Mouse (Mus musculus) left cerebral cortex, postnatal 36 days (tissue): ENCODE measurements around the gene Set. TPM values are rescaled to one million over a fixed set of nuclear protein-coding genes. Genes with fewer than 3 reads are reported as not detected.
"Not testable (repeated sequence)": the region's sequence is repeated elsewhere in the genome, so short reads cannot be mapped to it uniquely, and the experiment has no call there.

Experiments
- DNase-seq, 2 experiments: peaks; one replicate each; pipeline ENCODE4 v3.0.0; 2021 to 2022; ENCODE audit warnings: low spot score in 2 of 2, mixed read lengths in 1 of 2
- intact Hi-C: fragments of 180-260 bp; cut with DNase I; formaldehyde crosslinking; loops from one replicate; pipeline ENCODE4 v1.15.1; 2025
- total RNA-seq, 2 experiments: library from RNA; stranded (reverse); gene quantifications; 2 replicates each; pipeline ENCODE4 v1.2.3; 2021

Gene Set
- 100 to 1,000 TPM; 180 to 185 TPM for total RNA-seq

DNA sequence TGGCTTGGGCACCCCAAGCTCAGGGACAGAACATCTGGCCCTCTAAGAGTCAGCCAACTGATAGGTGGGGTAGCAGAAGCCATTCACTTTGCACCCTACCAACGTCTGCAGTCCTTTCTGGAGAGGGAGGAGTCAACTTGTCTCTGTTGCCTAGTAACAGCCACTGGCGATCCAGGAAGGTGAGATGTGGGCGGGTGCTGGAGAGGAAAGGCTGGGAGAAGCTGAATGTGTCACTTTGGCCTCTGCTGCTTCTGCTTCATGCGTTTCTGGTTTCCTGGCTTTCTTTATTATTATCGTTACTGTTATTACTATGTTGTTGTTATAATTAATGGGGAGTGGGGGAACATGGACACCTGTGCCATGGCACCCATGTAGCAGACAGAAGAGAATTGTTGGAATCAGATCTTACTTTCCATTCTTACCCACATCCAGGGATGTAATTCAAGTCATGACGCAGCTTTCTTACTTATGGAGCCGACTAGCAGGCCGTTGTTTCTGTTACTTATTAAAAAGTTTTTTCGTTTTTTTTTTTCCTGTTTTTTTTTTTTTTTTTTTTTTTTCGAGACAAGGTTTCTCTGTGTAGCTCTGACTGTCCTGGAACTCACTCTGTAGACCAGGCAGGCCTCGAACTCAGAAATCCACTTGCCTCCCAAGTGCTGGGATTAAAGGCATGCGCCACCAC is at the start of gene Set:
Set (plus strand) TSS at position 156 of the 682 bp plus-strand sequence.
- intact Hi-C loops = no loop called here
- no peak for DNase-seq

DNA sequence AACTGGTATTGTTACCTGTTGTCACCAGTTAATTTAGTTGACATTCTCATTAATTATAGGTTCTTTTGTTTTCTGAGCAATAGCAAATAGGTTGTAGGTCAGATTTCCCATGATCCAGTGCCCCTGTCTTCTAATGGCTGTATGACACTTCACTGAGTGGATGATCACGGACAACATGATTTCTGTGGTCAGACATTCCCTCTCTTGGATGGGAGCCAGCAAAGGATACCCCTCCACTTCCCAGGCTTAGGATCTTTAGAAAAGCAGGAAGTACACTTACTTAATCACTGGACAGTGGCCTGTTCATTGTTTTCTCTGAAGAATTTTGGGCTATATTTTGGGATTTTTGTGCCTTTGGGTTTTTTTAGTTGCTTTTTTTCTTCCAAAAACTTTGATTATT is 48.1 kb upstream of the Set start:
- intact Hi-C loops = no loop called here
- DNase-seq = no peak

DNA sequence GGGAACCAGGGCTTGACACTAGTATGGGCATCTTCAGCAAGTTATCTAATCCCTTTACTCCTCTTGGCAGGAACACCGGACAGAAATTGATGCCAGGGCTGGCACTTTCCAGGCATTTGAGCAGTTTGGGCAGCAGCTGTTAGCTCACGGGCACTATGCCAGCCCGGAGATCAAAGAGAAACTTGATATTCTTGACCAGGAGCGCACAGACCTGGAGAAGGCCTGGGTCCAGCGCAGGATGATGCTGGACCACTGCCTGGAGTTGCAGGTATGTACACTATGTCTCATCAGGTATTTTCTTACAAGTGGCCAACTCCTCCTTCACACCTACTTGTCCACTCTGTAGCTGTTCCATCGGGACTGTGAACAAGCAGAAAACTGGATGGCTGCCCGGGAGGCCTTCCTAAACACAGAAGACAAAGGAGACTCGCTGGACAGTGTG is 46.3 kb upstream of the Set start:
- DNase-seq = no peak
- intact Hi-C loops = no loop called here

DNA sequence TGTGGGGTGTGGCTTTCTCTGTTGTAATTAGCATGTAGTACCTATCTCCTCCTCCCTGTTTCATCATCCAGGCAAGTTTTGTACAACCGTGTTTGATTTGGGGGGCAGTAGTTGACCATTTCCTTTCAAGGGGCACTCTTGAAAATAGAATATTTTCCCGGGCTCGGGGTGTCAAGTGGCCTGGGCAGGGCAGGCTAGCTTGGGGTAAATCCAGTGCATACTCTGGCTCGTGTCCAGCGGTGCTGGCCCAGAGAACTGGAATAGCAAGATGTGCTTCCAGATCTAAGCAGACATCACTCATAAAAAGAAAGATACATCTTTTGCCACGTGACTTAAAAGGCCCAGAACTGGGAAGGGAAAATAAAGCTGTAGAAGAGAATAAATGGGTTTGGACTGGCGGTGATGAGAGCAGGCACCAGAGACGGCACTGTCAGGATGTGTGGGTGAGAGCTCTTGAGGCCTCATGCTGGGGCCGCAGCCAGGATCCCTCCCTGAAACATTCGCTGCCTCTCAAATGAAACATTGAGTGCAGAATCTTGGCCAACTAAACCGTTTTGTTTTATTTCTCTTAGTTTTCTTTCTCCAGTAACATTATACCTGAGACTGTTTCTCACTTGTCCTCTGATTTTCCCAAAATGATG is 42.7 kb upstream of the Set start:
- DNase-seq = peak in 1 of 2 experiments; percentile 38
- intact Hi-C loops = no loop called here

DNA sequence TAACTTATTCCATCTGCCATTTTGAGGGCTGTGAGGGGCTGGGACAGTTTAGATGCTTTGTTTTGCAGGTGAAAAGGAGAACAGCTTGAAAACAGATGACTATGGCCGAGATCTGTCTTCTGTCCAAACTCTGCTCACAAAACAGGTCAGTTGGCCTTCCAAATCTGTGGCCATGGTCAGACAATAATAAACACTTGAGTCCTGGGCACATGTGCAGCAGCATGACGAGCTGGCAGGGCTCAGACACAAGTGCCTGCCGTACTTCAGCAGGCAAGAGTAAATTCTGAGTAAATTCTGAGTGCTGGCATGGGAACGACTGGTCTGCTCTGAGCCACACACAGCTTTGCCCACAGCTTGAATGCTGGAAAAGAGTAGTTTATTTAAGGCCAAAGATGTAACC is 31.7 kb upstream of the Set start:
- DNase-seq = no peak
- intact Hi-C loops = no loop called here

DNA sequence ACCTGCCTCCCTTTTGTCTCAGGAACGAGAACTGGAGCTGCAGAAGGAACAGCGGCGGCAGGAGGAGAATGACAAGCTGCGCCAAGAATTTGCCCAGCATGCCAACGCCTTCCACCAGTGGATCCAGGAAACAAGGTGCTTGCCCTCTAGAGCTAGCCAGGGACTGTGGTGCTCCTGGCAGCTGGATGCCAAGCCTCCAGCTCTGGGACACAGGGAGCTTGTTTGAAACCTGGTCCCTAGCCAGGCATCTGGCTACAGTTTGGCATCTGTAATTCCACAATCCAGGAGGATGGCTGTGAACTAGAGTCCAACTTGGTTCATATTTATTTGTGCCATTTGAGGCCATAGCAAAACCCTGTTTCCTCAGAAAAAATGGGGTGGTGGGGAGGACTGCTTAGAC is 30.2 kb upstream of the Set start:
- intact Hi-C loops = no loop called here
- no peak for DNase-seq

DNA sequence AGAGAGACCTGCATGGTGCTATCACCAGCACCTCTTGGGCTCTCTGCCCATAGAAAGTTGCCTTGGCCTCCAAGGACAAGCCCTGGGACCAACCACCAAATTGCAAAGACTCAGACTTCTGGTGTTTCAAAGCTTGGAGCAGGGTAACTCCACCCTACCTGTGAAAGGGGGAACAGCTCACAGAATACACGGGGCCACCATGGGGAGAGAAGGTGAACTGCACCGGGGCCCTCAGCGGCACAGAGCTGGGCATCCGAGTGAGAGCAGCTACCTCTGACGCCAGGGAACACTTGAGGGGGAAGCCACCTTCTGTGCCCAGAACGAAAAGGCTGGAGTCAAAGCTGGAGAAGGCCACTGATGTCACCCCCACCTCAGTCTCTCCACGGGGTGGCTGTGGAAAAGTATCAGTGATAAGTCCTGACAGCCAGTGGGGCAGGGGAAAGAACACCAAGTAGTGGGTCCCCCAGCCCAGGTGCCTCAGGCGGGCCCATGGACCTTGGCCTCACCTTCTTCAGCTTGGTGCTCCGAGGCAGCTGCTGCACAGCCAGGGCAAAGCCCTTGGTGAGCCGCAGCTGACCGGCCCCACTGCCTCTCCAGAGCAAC is 24.8 kb upstream of the Set start:
- intact Hi-C loops = no loop called here
- DNase-seq = no peak

DNA sequence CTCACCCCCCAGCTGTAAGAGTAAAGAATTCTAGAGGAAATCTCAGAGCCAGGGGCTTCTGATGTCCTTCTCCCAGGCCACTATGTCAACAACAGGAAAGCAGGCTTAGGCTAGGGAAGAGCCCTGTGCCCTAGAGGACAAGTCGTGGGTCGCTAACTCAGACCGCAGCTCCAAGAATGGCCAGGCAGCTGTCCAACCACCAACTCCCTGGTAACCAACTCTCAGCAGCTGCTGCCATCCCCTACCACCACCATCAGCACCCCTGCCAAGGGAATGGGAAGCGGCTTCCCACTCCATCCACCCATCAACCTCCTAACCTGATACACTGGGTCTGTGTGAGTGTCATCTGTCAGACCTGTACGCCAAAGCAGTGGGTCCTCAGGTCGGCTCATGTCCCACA is 24.2 kb upstream of the Set start:
- intact Hi-C loops = no loop called here
- no peak for DNase-seq

DNA sequence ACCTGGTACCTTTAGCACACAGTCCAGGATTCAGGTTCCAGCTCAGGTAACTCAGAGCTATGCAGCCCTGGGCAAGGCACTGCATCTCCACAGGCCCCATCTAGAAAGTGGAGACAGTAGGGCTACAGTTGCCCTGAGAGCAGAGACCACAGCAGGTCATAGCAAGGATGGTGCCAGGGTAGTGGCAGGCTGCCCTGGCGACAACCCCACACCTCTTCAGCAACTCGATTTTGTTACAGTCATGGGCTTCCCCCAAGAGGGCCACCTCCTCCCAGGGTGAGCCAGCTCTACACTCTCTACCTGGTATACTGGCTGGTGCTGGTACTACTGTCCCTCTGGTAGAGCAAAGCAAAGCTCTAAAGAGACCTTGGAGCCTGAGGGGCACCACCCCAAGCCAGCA is 19.4 kb upstream of the Set start:
- intact Hi-C loops = no loop called here
- DNase-seq = no peak

DNA sequence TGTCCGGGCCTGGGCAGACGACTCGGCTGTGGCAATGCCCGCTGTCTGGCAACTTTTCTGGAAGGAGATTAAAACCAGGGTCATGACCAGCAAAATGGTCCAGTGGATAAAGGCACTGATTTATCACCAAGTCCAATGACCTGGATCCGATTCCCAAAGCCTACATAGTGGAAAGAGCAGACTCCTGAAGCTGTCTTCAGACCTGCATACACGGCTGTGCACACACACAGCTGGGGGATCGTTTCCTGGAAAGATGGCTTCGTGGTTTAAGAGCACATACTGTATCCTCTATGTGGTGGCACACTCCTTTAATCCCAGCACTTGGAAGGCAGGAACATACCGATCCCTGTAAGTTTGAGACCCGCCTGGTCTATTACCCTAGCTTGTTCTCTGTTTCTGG is 18.8 kb upstream of the Set start:
- DNase-seq = no peak
- intact Hi-C loops = no loop called here

DNA sequence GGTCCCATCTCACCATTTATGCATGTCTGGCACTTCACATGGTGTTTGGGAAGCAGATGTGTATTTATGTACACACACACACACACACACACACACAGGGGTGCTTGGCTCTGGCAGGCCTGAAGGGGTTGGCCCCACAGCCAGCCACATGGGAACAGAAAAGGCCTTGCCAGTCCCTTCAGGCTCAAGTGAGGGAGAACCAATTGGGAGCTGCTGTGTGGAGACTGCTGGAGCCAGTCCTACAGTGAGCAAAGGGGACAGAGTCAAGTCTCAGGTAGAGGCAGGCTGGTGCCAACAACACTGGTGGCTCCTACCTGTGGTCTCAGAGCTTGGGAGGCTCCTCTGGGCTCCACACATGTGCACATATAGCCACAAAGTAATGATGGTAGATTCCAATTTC is 17.5 kb upstream of the Set start:
- DNase-seq = no peak
- intact Hi-C loops = no loop called here

DNA sequence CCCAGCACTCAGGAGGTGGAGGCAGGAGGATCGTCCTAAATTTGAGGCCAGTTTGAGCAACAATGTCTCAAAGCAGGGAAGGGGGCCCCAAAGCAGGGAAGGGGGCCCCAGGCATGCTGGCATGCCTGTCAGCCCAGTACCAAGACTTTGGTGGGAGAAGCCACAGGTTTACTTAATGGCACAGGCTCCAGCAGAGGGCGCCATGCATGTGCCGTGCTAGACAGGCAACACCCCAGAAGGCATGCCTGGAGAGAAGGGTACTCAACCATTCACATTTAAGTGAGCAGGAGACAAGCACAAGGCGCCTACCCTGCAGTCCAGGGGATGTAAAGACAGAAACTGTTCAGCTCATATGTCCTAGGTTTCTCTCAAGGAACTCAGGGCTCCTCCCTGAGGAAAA is 14.7 kb upstream of the Set start:
- DNase-seq = peak; percentile 53 to 65
- intact Hi-C loops = no loop called here

DNA sequence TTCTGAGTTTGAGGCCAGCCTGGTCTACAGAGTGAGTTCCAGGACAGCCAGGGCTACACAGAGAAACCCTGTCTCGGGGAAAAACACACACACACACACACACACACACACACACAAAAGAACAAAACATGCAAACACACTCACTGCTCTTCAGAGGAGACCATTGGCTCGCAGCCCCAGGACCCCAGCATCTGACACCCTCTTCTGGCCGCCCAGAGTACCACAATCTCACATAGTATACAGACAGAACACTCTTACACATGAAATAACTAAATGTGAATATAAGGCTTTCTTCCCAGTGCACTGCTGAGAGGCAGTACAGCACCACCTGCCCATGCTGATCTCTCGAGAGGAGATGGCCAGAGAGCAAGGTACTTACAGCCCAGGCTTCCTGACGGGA is 12.6 kb upstream of the Set start:
- intact Hi-C loops = no loop called here

DNA sequence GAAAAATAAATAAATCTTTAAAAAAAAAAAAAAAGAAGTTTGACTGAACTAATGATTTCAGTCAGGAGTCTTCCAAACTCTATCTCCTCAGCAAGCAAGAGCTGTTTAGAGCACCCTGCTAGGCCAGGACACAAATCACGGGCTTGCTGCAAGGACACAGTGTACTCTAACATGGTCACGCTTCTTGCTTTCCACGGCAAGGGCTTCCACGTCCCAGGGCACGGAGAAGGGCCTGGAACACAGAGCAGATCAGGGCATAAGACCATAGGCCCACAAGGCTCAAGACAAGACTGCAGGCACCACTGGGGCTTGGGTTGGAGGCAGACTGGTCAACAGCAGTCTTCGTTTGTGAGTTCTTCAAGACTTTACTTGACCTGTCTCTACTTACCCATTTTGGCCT is 10.1 kb upstream of the Set start:
- no peak for DNase-seq
- intact Hi-C loops = no loop called here

More for the DNA sequence above, 12.6 kb upstream of the Set start:
- DNase-seq = no peak

DNA sequence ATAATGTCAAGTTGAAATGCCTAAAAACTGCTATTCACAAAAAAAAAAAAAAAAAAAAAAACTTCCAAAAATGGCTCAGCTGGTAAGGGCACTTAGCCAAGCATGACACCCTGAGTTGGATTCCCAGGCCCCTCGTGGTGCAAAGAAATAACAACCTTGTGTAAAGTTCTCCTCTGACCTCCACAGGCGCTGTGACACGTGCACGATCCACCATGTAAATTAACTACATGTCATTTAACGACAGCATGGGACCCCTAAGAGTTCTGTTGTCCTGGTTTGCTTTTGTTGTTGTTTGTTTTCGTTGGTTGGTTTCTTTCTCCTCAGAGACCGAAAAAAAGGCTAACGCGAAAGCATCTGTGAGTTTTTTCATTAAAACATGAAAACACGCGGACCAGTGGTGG is 9.1 kb upstream of the Set start:
- DNase-seq = no peak
- intact Hi-C loops = loop anchor here (1.0 kb wide), 1 partner anchor 18 kb away; no protein-coding TSS in a partner anchor

DNA sequence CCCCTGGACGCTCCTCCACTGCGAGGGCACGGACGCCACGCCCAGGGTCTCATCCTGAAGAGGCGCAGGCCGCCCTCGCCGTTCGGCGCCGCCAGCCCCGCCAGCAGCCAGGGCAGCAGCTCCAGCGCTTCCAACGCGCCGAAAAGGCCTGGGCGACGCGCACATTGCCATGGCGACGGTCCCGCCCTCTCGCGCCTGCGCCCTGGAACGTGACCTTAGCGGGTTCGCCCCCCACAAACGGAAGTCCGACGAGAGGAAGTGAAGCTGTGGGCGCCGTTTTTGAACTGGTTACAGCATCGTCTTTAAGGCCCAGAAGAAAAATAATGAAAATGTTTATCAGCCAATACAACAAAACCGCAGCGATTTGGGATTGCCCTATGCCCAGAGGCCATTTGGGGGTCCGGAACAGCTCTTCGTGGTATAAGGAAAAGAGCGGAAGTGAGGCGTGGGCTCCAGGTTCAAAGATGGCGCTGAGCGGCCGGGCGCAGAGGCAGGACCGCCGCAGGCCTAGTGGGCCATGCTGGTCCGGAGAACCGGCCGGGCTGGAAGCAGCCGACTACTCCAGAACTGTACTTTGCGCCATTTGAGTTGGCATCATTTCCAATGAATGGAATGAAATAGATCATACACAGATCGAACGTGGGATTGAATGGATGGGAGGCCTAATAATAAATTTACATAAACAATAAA is 8.3 kb upstream of the Set start, which contains the start of gene Wdr34:
Wdr34 (minus strand) TSS at position 183 of the 690 bp plus-strand sequence.
- intact Hi-C loops = loop anchor here (1.0 kb wide), 1 partner anchor 17 kb away; no protein-coding TSS in a partner anchor
- peak; percentile 98 to 99 for DNase-seq

DNA sequence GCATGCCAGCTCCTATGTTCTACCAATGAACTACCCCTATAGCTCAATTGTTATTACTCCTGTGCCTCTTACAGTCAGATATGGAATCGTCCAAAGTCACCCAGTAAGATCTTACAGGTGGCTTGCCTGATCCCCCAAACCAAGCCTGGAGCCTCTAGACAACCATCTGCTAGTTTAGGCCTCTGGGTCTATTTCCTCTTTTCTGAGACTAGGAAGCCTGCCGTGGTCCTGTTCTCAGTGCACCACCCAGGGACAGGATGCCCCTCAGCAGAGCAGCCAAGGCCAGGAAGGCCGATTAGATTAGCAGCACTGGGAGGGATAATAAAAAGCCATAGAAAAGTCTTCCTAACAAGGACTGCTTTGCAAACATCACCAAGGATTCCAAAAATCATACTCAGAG is 7.3 kb upstream of the Set start:
- no peak for DNase-seq
- intact Hi-C loops = no loop called here

DNA sequence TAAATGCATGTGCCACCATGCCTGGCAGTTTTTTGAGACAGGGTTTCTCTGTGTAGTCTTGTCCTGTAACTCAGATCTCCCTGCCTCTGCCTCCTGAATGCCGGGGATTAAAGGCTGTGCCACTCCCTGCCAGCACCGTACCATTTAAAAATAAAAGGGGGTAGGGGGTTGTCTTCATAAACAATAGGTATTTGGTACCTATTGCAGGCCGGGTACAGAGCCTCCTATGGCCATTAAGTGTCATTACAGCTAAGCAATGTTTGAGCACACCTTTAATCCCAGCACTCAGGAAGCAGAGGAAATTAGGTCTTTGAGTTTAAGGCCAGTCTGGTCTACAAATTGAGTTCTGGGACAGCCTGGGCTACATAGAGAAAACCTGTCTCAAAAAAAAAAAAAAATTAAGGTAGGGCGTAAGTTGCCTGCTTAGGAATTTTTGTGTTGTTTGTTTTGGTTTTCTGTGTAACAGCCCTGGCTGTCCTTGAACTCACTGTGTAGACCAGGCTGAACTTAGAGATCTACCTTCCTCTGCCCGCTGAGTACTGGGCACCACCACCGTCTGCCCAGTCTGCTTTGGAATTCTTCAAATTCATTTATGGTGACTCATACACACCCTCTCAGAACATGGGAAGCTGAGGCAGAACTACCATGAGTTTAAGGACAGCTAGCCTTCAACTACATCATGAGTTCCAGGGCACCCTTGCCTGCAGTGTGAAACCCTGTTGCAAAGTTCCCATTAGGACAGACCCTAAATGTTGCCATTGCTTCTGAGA is 5.0 kb upstream of the Set start:
- DNase-seq = no peak
- intact Hi-C loops = no loop called here

DNA sequence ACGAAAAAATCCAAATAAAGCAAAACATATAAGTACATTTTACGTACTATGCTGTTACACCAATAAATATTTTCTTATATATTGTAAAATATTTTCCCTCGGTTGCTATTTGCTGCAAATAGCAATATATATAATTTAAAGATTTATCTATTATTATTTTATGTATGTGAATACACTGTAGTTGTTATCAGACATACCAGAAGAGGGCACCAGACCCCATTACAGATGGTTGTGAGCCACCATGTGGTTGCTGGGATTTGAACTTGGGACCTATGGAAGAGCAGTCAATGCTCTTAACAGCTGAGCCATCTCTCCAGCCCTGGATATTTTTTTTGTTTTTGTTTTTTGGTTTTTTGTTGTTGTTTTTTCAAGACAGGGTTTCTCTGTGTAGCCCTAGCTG is 1.9 kb upstream of the Set start:
- intact Hi-C loops, DNase-seq: not testable (repeated sequence)

DNA sequence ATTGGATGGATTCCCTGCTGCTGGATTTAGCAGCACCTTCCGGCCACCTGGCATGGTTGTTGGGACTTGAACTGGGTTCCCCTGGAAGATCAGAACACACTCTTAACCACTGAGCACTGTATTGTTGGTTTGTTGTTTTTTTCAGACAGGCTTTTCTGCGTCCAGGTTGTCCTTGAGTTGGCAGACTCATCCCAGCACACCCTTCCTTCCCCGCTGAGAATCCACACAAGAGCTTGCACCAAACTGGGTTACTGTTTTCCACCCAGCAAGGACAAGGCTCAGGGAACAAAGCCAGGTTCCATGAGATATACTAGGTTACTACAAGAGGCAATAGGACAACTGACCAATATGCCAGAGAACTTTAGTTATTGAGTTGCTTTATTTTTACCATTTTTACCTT is 442 bp upstream of the Set start:
- intact Hi-C loops = no loop called here
- DNase-seq = no peak
